ENCODE assay signal across 9 mouse cellular contexts in genomic region chr8:119436933-119437332, GRCm38 (mm10). TPM values are rescaled to one million over a fixed set of nuclear protein-coding genes. Genes with fewer than 3 reads are reported as not detected.
DNase-seq lines count a peak whose midpoint lies in the region; ATAC-seq and TF ChIP-seq lines count a peak whose summit lies in the region.
"Had no signal": no experiment of that assay in that cellular context is flagged by ENCODE, and none has a peak within 500 bp of the region (broad histone marks: within the 10 kb centered on the region; RNA-seq: fewer than 3 reads in every experiment).

No protein-coding gene starts in this region.

- WGBS in forebrain, embryonic 10.5 days = 24% methylated on average over 9 of the region's 9 CpGs
- 18% methylated on average over 9 of the region's 9 CpGs for WGBS in forebrain, embryonic 15.5 days
- 9% methylated on average over 9 of the region's 9 CpGs for WGBS in kidney, adult 2 months
- WGBS in lung, embryonic 16.5 days = 24% methylated on average over 9 of the region's 9 CpGs
- WGBS in forebrain, embryonic 14.5 days = 20% methylated on average over 9 of the region's 9 CpGs
- 26% methylated on average over 9 of the region's 9 CpGs for WGBS in midbrain, embryonic 15.5 days

- DNase-seq in forebrain, embryonic 10.5 days (ENCODE audit: extremely low spot score, low spot score) = no peak
- peak; percentile 63 to 76 for DNase-seq in gastrocnemius, postnatal 4 days (ENCODE audit: low spot score in 2 of 2)
- peak; percentile 95 for DNase-seq in kidney, adult 2 months
- no peak for DNase-seq in forebrain, embryonic 14.5 days (ENCODE audit: low spot score)

- peaks cover 55% of the 10 kb centered on the region for H3K4me1 ChIP-seq in forebrain, embryonic 10.5 days
- no peaks in the 10 kb centered on the region for H3K4me1 ChIP-seq in forebrain, embryonic 15.5 days
- peaks cover 22% of the 10 kb centered on the region for H3K4me1 ChIP-seq in kidney, adult 2 months (ENCODE audit: control insufficient read depth, insufficient read depth, low read length)
- peaks cover 21% of the 10 kb centered on the region for H3K4me1 ChIP-seq in lung, embryonic 16.5 days (replicated peaks; ENCODE audit: control insufficient read depth, insufficient read depth, low read length)
- H3K4me1 ChIP-seq in testis, adult 2 months (ENCODE audit: control insufficient read depth, insufficient read depth, low read length) = peaks cover 8% of the 10 kb centered on the region
- H3K4me1 ChIP-seq in forebrain, embryonic 14.5 days (ENCODE audit: control insufficient read depth, insufficient read depth, low read length) = no peaks in the 10 kb centered on the region
- H3K4me1 ChIP-seq in midbrain, embryonic 15.5 days = no peaks in the 10 kb centered on the region; the same call in 1 of the 2 replicates

- H3K36me3 ChIP-seq in forebrain, embryonic 10.5 days (replicated peaks) = no peaks in the 10 kb centered on the region
- no peaks in the 10 kb centered on the region for H3K36me3 ChIP-seq in forebrain, embryonic 15.5 days
- no peaks in the 10 kb centered on the region; the same call in 1 of the 2 replicates for H3K36me3 ChIP-seq in kidney, adult 2 months (ENCODE audit: control insufficient read depth, insufficient read depth, low read length)
- no peaks in the 10 kb centered on the region for H3K36me3 ChIP-seq in lung, embryonic 16.5 days (ENCODE audit: control insufficient read depth, insufficient read depth, low read length)
- no peaks in the 10 kb centered on the region for H3K36me3 ChIP-seq in testis, adult 2 months (ENCODE audit: control insufficient read depth, insufficient read depth, low read length)
- H3K36me3 ChIP-seq in forebrain, embryonic 14.5 days (ENCODE audit: control insufficient read depth, insufficient read depth, low read length) = no peaks in the 10 kb centered on the region
- no peaks in the 10 kb centered on the region for H3K36me3 ChIP-seq in midbrain, embryonic 15.5 days (replicated peaks)
- H3K36me3 ChIP-seq: limb, embryonic 12.5 days had no signal

- peak; percentile 99 for TF ChIP-seq POLR2A in kidney, adult 2 months (IDR thresholded peaks at IDR 0.05; ENCODE audit: low read depth, low read length)
- TF ChIP-seq POLR2A in testis, adult 2 months (IDR thresholded peaks at IDR 0.05; ENCODE audit: control insufficient read depth, low read depth, low read length) = peak; percentile 82

- H3K4me3 ChIP-seq in forebrain, embryonic 10.5 days = no peak overlapping the region
- H3K4me3 ChIP-seq in forebrain, embryonic 15.5 days = no peak overlapping the region
- peak overlapping the region; percentile 80 for H3K4me3 ChIP-seq in kidney, adult 2 months (ENCODE audit: insufficient read depth, low read depth, low read length)
- H3K4me3 ChIP-seq in lung, embryonic 16.5 days (ENCODE audit: low read length) = peak overlapping the region; percentile 5; the same call in 1 of the 2 replicates
- peak overlapping the region; percentile 66 for H3K4me3 ChIP-seq in testis, adult 2 months (ENCODE audit: control insufficient read depth, low read depth, low read length)
- H3K4me3 ChIP-seq in forebrain, embryonic 14.5 days (ENCODE audit: low read depth, low read length) = no peak overlapping the region
- no peak overlapping the region for H3K4me3 ChIP-seq in midbrain, embryonic 15.5 days
- H3K4me3 ChIP-seq: limb, embryonic 12.5 days had no signal

- no peak for TF ChIP-seq CTCF in kidney, adult 2 months (conservative IDR thresholded peaks at IDR 0.05; ENCODE audit: insufficient read depth, insufficient read length, low read depth, low read length)
- no peak for TF ChIP-seq CTCF in testis, adult 2 months (IDR thresholded peaks at IDR 0.05; ENCODE audit: control insufficient read depth, insufficient read depth, insufficient replicate concordance, low read depth, low read length)

- H3K4me2 ChIP-seq in forebrain, embryonic 15.5 days (replicated peaks) = no peak overlapping the region
- peak overlapping the region; percentile 24 for H3K4me2 ChIP-seq in lung, embryonic 16.5 days (ENCODE audit: low read depth, low read length)
- H3K4me2 ChIP-seq in forebrain, embryonic 14.5 days (ENCODE audit: low read length) = no peak overlapping the region
- no peak overlapping the region for H3K4me2 ChIP-seq in midbrain, embryonic 15.5 days
- H3K4me2 ChIP-seq: limb, embryonic 12.5 days had no signal

- 0 out of 2 replicates have a peak overlapping the region, but pooled peaks have one; percentile 9 for H3K27ac ChIP-seq in forebrain, embryonic 10.5 days
- no peak overlapping the region for H3K27ac ChIP-seq in forebrain, embryonic 15.5 days (replicated peaks)
- peak overlapping the region; percentile 86 for H3K27ac ChIP-seq in kidney, adult 2 months (ENCODE audit: insufficient read depth, low read depth, low read length)
- no peak overlapping the region for H3K27ac ChIP-seq in lung, embryonic 16.5 days (ENCODE audit: low read length)
- H3K27ac ChIP-seq in testis, adult 2 months (ENCODE audit: control insufficient read depth, insufficient read depth, low read depth, low read length) = peak overlapping the region; percentile 45
- no peak overlapping the region for H3K27ac ChIP-seq in forebrain, embryonic 14.5 days (ENCODE audit: low read depth, low read length)
- H3K27ac ChIP-seq in midbrain, embryonic 15.5 days = no peak overlapping the region
- H3K27ac ChIP-seq: limb, embryonic 12.5 days had no signal

- H3K9me3 ChIP-seq in forebrain, embryonic 10.5 days = no peaks in the 10 kb centered on the region
- no peaks in the 10 kb centered on the region for H3K9me3 ChIP-seq in forebrain, embryonic 15.5 days
- H3K9me3 ChIP-seq in lung, embryonic 16.5 days (ENCODE audit: control insufficient read depth, low read length) = no peaks in the 10 kb centered on the region
- no peaks in the 10 kb centered on the region for H3K9me3 ChIP-seq in forebrain, embryonic 14.5 days (replicated peaks; ENCODE audit: control insufficient read depth, low read length)
- H3K9me3 ChIP-seq in midbrain, embryonic 15.5 days = no peaks in the 10 kb centered on the region
- H3K9me3 ChIP-seq: limb, embryonic 12.5 days had no signal

- no peak for ATAC-seq in forebrain, embryonic 15.5 days (replicated peaks)
- ATAC-seq in lung, embryonic 16.5 days (ENCODE audit: low read depth) = peak; percentile 26; the same call in 1 of the 2 replicates
- no peak for ATAC-seq in forebrain, embryonic 14.5 days
- no peak for ATAC-seq in midbrain, embryonic 15.5 days (replicated peaks)

- H3K27me3 ChIP-seq in forebrain, embryonic 10.5 days (ENCODE audit: poor library complexity, severe bottlenecking) = peaks cover 27% of the 10 kb centered on the region
- H3K27me3 ChIP-seq in forebrain, embryonic 15.5 days = no peaks in the 10 kb centered on the region
- no peaks in the 10 kb centered on the region for H3K27me3 ChIP-seq in kidney, adult 2 months (replicated peaks; ENCODE audit: control insufficient read depth, insufficient read depth, low read length)
- no peaks in the 10 kb centered on the region for H3K27me3 ChIP-seq in lung, embryonic 16.5 days (ENCODE audit: control insufficient read depth, insufficient read depth, low read depth, low read length)
- H3K27me3 ChIP-seq in testis, adult 2 months (ENCODE audit: control insufficient read depth, insufficient read depth, low read length) = no peaks in the 10 kb centered on the region
- H3K27me3 ChIP-seq in forebrain, embryonic 14.5 days (replicated peaks; ENCODE audit: control insufficient read depth, insufficient read depth, low read length) = no peaks in the 10 kb centered on the region; the same call in 1 of the 2 replicates
- H3K27me3 ChIP-seq in midbrain, embryonic 15.5 days (replicated peaks) = no peaks in the 10 kb centered on the region

- no peak overlapping the region for H3K9ac ChIP-seq in forebrain, embryonic 15.5 days (replicated peaks)
- peak overlapping the region; percentile 41 for H3K9ac ChIP-seq in lung, embryonic 16.5 days (ENCODE audit: low read length)
- no peak overlapping the region for H3K9ac ChIP-seq in forebrain, embryonic 14.5 days (ENCODE audit: low read length)
- no peak overlapping the region for H3K9ac ChIP-seq in midbrain, embryonic 15.5 days
- H3K9ac ChIP-seq: limb, embryonic 12.5 days had no signal

RNA-seq across cellular contexts. Expression of gene Osgin1, which starts 3.0 kb away (rescaled TPM):
- 0.48 and 0.73 TPM in 2 replicates for polyA plus RNA-seq in forebrain, embryonic 10.5 days (2016; fragmentation: Nextera tagmentation; extraction: Ambion mirVana)
- polyA plus RNA-seq in forebrain, embryonic 15.5 days (2015; fragmentation: Nextera tagmentation; extraction: Ambion mirVana) = 0.19 and 0.22 TPM in 2 replicates
- 1 to 10 TPM; 2.2 to 3.8 TPM for total RNA-seq in gastrocnemius, postnatal 4 days (2021)
- polyA plus RNA-seq in kidney, adult 2 months (2012; rRNA removed) = 115 and 194 TPM in 2 replicates
- 1.9 and 3.2 TPM in 2 replicates for polyA plus RNA-seq in lung, embryonic 16.5 days (2015; fragmentation: Nextera tagmentation; extraction: Ambion mirVana)
- 437 and 440 TPM in 2 replicates for polyA plus RNA-seq in testis, adult 2 months (2012; rRNA removed)
- 0.15 and 0.28 TPM in 2 replicates for polyA plus RNA-seq in forebrain, embryonic 14.5 days (2014; fragmentation: Nextera tagmentation; extraction: Ambion mirVana)
- polyA plus RNA-seq in midbrain, embryonic 15.5 days (2015; fragmentation: Nextera tagmentation; extraction: Ambion mirVana) = 0.28 and 0.34 TPM in 2 replicates

RNA-seq across cellular contexts. Expression of gene Necab2, which starts 9.6 kb away (rescaled TPM):
- 15.5 and 19.1 TPM in 2 replicates for polyA plus RNA-seq in forebrain, embryonic 10.5 days (2016; fragmentation: Nextera tagmentation; extraction: Ambion mirVana)
- 15.7 and 17.9 TPM in 2 replicates for polyA plus RNA-seq in forebrain, embryonic 15.5 days (2015; fragmentation: Nextera tagmentation; extraction: Ambion mirVana)
- under 1 TPM; 0.59 to 0.78 TPM for total RNA-seq in gastrocnemius, postnatal 4 days (2021)
- 0.07 and 0.11 TPM in 2 replicates for polyA plus RNA-seq in kidney, adult 2 months (2012; rRNA removed)
- 1.3 and 1.4 TPM in 2 replicates for polyA plus RNA-seq in lung, embryonic 16.5 days (2015; fragmentation: Nextera tagmentation; extraction: Ambion mirVana)
- 14.8 and 16.0 TPM in 2 replicates for polyA plus RNA-seq in testis, adult 2 months (2012; rRNA removed)
- 16.9 and 19.5 TPM in 2 replicates for polyA plus RNA-seq in forebrain, embryonic 14.5 days (2014; fragmentation: Nextera tagmentation; extraction: Ambion mirVana)
- 53.0 and 60.5 TPM in 2 replicates for polyA plus RNA-seq in midbrain, embryonic 15.5 days (2015; fragmentation: Nextera tagmentation; extraction: Ambion mirVana)

RNA-seq across cellular contexts. Expression of gene Mlycd, which starts 42.3 kb away (rescaled TPM):
- 9.2 and 10.2 TPM in 2 replicates for polyA plus RNA-seq in forebrain, embryonic 10.5 days (2016; fragmentation: Nextera tagmentation; extraction: Ambion mirVana)
- polyA plus RNA-seq in forebrain, embryonic 15.5 days (2015; fragmentation: Nextera tagmentation; extraction: Ambion mirVana) = 14.7 and 15.2 TPM in 2 replicates
- total RNA-seq in gastrocnemius, postnatal 4 days (2021) = 10 to 100 TPM; 66.5 to 68.1 TPM
- polyA plus RNA-seq in kidney, adult 2 months (2012; rRNA removed) = 48.2 and 55.6 TPM in 2 replicates
- polyA plus RNA-seq in lung, embryonic 16.5 days (2015; fragmentation: Nextera tagmentation; extraction: Ambion mirVana) = 12.1 and 12.3 TPM in 2 replicates
- polyA plus RNA-seq in testis, adult 2 months (2012; rRNA removed) = 5.3 and 5.4 TPM in 2 replicates
- 12.3 and 16.6 TPM in 2 replicates for polyA plus RNA-seq in forebrain, embryonic 14.5 days (2014; fragmentation: Nextera tagmentation; extraction: Ambion mirVana)
- 16.2 and 17.8 TPM in 2 replicates for polyA plus RNA-seq in midbrain, embryonic 15.5 days (2015; fragmentation: Nextera tagmentation; extraction: Ambion mirVana)

Comparison
In these comparisons a context has a peak if more than half of its experiments do, and no peak if none do; other contexts are left out.
1. H3K27ac ChIP-seq: peak in forebrain, embryonic 10.5 days (single experiment), kidney, adult 2 months (single experiment) and testis, adult 2 months (single experiment); none in forebrain, embryonic 15.5 days (single experiment), lung, embryonic 16.5 days (single experiment), forebrain, embryonic 14.5 days (single experiment) and midbrain, embryonic 15.5 days (single experiment).
2. DNase-seq: peak in gastrocnemius, postnatal 4 days (2 of 2) and kidney, adult 2 months (single experiment); none in forebrain, embryonic 10.5 days (single experiment) and forebrain, embryonic 14.5 days (single experiment).
3. H3K4me3 ChIP-seq: peak in kidney, adult 2 months (single experiment), lung, embryonic 16.5 days (single experiment) and testis, adult 2 months (single experiment); none in forebrain, embryonic 10.5 days (single experiment), forebrain, embryonic 15.5 days (single experiment), forebrain, embryonic 14.5 days (single experiment) and midbrain, embryonic 15.5 days (single experiment).
4. RNA of gene Osgin1, which starts 3.0 kb away (polyA plus RNA-seq): 437 to 440 TPM in testis, adult 2 months and 115 to 194 TPM in kidney, adult 2 months; 1.9 to 3.2 TPM in lung, embryonic 16.5 days, 0.48 to 0.73 TPM in forebrain, embryonic 10.5 days, 0.28 to 0.34 TPM in midbrain, embryonic 15.5 days, 0.15 to 0.28 TPM in forebrain, embryonic 14.5 days and 0.19 to 0.22 TPM in forebrain, embryonic 15.5 days; every median in the first group is over 10 times any median in the second.